Mouse (Mus musculus): ENCODE results near the gene P2ry13. TPM values are rescaled to one million over a fixed set of nuclear protein-coding genes. Genes with fewer than 3 reads are reported as not detected.

The P2ry13 gene
- total RNA-seq, 2 experiments from 2014 or later, result 0.05 to 0.47 TPM

GRCm38 (mm10) chr3:59203802-59204520 lies 6.7 kb downstream of the P2ry13 start:
- ATAC-seq (replicated peaks; ENCODE audit: poor library complexity, severe bottlenecking), result peak; percentile 15

- no peak for ATAC-seq (replicated peaks; ENCODE audit: poor library complexity, severe bottlenecking)
Observed at GRCm38 (mm10) chr3:59197329-59197948, 13.2 kb downstream of the P2ry13 start.

- no peak for ATAC-seq (replicated peaks; ENCODE audit: poor library complexity, severe bottlenecking)
Observed at GRCm38 (mm10) chr3:59194938-59195337, 15.7 kb downstream of the P2ry13 start, which contains the start of gene Gpr87. Gpr87 (minus strand) TSS chr3:59195104.

- ATAC-seq (replicated peaks; ENCODE audit: poor library complexity, severe bottlenecking), result no peak
Observed at GRCm38 (mm10) chr3:59194099-59194498, 16.6 kb downstream of the P2ry13 start.

- ATAC-seq (replicated peaks; ENCODE audit: poor library complexity, severe bottlenecking), result no peak
Observed at GRCm38 (mm10) chr3:59191674-59192073, 19.0 kb downstream of the P2ry13 start.

GRCm38 (mm10) chr3:59187336-59187735 lies 23.3 kb downstream of the P2ry13 start:
- no peak for ATAC-seq (replicated peaks; ENCODE audit: poor library complexity, severe bottlenecking)

- no peak for ATAC-seq (replicated peaks; ENCODE audit: poor library complexity, severe bottlenecking)
Observed at GRCm38 (mm10) chr3:59185662-59186061, 25.0 kb downstream of the P2ry13 start.

GRCm38 (mm10) chr3:59182129-59182528 lies 28.6 kb downstream of the P2ry13 start:
- no peak for ATAC-seq (replicated peaks; ENCODE audit: poor library complexity, severe bottlenecking)

- ATAC-seq (replicated peaks; ENCODE audit: poor library complexity, severe bottlenecking), result no peak
Observed at GRCm38 (mm10) chr3:59181134-59181533, 29.5 kb downstream of the P2ry13 start.

GRCm38 (mm10) chr3:59176871-59177270 lies 33.8 kb downstream of the P2ry13 start:
- no peak for ATAC-seq (replicated peaks; ENCODE audit: poor library complexity, severe bottlenecking)

- ATAC-seq (replicated peaks; ENCODE audit: poor library complexity, severe bottlenecking), result peak; percentile 82
Observed at GRCm38 (mm10) chr3:59175234-59175633, 35.4 kb downstream of the P2ry13 start.

- peak; percentile 65 for ATAC-seq (replicated peaks; ENCODE audit: poor library complexity, severe bottlenecking)
Observed at GRCm38 (mm10) chr3:59174426-59175154, 36.1 kb downstream of the P2ry13 start.

- ATAC-seq (replicated peaks; ENCODE audit: poor library complexity, severe bottlenecking), result peak; percentile 33
Observed at GRCm38 (mm10) chr3:59169921-59170627, 40.6 kb downstream of the P2ry13 start.

GRCm38 (mm10) chr3:59169215-59169614 lies 41.5 kb downstream of the P2ry13 start:
- ATAC-seq (replicated peaks; ENCODE audit: poor library complexity, severe bottlenecking), result no peak

- ATAC-seq (replicated peaks; ENCODE audit: poor library complexity, severe bottlenecking), result peak; percentile 79
Observed at GRCm38 (mm10) chr3:59168476-59168875, 42.2 kb downstream of the P2ry13 start.

- no peak for ATAC-seq (replicated peaks; ENCODE audit: poor library complexity, severe bottlenecking)
Observed at GRCm38 (mm10) chr3:59167417-59168054, 43.1 kb downstream of the P2ry13 start.

- ATAC-seq (replicated peaks; ENCODE audit: poor library complexity, severe bottlenecking), result peak; percentile 59
Observed at GRCm38 (mm10) chr3:59160465-59160864, 50.2 kb downstream of the P2ry13 start.
